Mouse (Mus musculus) liver, embryonic 11.5 days (tissue): ENCODE data around the gene Hypk. TPM values are rescaled to one million over a fixed set of nuclear protein-coding genes. Genes with fewer than 3 reads are reported as not detected.

ENCODE experiments used
- ATAC-seq: fragments of 200-750 bp; cut with Nextera tagmentation; replicated peaks from 2 replicates; pipeline ENCODE4 v1.8.0; 2017; ENCODE audit warnings: moderate number of reproducible peaks, mild to moderate bottlenecking, moderate TSS enrichment, moderate library complexity; ENCODE audit not compliant: low FRiP score
- DNase-seq: peaks from one replicate; pipeline ENCODE4 v3.0.0-alpha.2; 2017; ENCODE audit warnings: low spot score
- H3K27ac ChIP-seq: fragments of 300-500 bp; sonication (generic); 2 replicates; pipeline ENCODE4 v1.5.1; 2014; ENCODE audit warnings: mild to moderate bottlenecking, low read depth, low read length, control low read depth
- H3K27me3 ChIP-seq: fragments of 300-500 bp; sonication (generic); replicated peaks from 2 replicates; pipeline ENCODE4 v1.6.1; 2014; ENCODE audit warnings: low read length, mixed read lengths; ENCODE audit not compliant: control insufficient read depth, insufficient read depth
- H3K36me3 ChIP-seq: fragments of 300-500 bp; sonication (generic); 2 replicates; pipeline ENCODE4 v1.6.1; 2014; ENCODE audit warnings: mild to moderate bottlenecking, low read length, moderate library complexity, mixed read lengths; ENCODE audit not compliant: control insufficient read depth, insufficient read depth
- H3K4me1 ChIP-seq: fragments of 300-500 bp; sonication (generic); replicated peaks from 2 replicates; pipeline ENCODE4 v1.6.1; 2014; ENCODE audit warnings: low read length, mixed read lengths; ENCODE audit not compliant: control insufficient read depth, insufficient read depth
- H3K4me2 ChIP-seq: fragments of 300-500 bp; sonication (generic); 2 replicates; pipeline ENCODE4 v1.6.1; 2014; ENCODE audit warnings: mild to moderate bottlenecking, control low read depth, moderate library complexity
- H3K4me3 ChIP-seq: fragments of 300-500 bp; sonication (generic); 2 replicates; pipeline ENCODE4 v1.5.1; 2014; ENCODE audit warnings: low read depth, low read length, control low read depth
- H3K9ac ChIP-seq: fragments of 300-500 bp; sonication (generic); 2 replicates; pipeline ENCODE4 v1.6.1; 2014; ENCODE audit warnings: low read depth, low read length, control low read depth
- H3K9me3 ChIP-seq: fragments of 300-500 bp; sonication (generic); 2 replicates; pipeline ENCODE4 v1.6.1; 2016; ENCODE audit warnings: low read length, inconsistent platforms, mixed read lengths; ENCODE audit not compliant: control insufficient read depth
- WGBS: fragments of 180-500 bp; shearing (Covaris S2); extraction: QIAGEN DNeasy Blood & Tissue Kit; methylation state at CpG from one replicate; pipeline ENCODE4 v1.1.7; 2014; 5-methylcytosine and 5-hydroxymethylcytosine counted together
- polyA plus RNA-seq: library from polyadenylated mRNA; unstranded; fragments of >200 nt; fragmentation: Nextera tagmentation; extraction: Ambion mirVana; gene quantifications from 2 replicates; pipeline ENCODE4 v1.2.1, GENCODE M21; 2014

The Hypk gene
- polyA plus RNA-seq, result 146 and 164 TPM in 2 replicates

GRCm38 (mm10) chr2:121452990-121453389 is at the start of gene Hypk:
TSS of gene Hypk (plus strand) at chr2:121453290.
- H3K4me1 ChIP-seq, result peaks cover 22% of the 10 kb centered on the region
- no peak within 1 kb of the TSS for H3K4me2 ChIP-seq
- peaks cover 20% of the 10 kb centered on the region for H3K36me3 ChIP-seq
- ATAC-seq (no peak), DNase-seq (no peak)
- no peak within 1 kb of the TSS for H3K9ac ChIP-seq
- H3K4me3 ChIP-seq, result no peak within 1 kb of the TSS
- WGBS, result 70% methylated on average over 4 of the region's 4 CpGs
- no peaks in the 10 kb centered on the region for H3K9me3 ChIP-seq
- H3K27me3 ChIP-seq, result no peaks in the 10 kb centered on the region
- no peak within 1 kb of the TSS for H3K27ac ChIP-seq

GRCm38 (mm10) chr2:121403296-121403695 is 49.8 kb upstream of the Hypk start:
- Histone ChIP-seq H3K27me3 (no peaks in the 10 kb centered on the region), H3K4me1 (no peaks in the 10 kb centered on the region), H3K4me3 (no peak overlapping the region), H3K4me2 (no peak overlapping the region), H3K9me3 (no peaks in the 10 kb centered on the region), H3K9ac (no peak overlapping the region), H3K27ac (no peak overlapping the region), H3K36me3 (no peaks in the 10 kb centered on the region)
- ATAC-seq (no peak), DNase-seq (no peak)

GRCm38 (mm10) chr2:121408160-121408559 is 44.9 kb upstream of the Hypk start:
- Histone ChIP-seq H3K27me3 (no peaks in the 10 kb centered on the region), H3K27ac (no peak overlapping the region), H3K4me1 (no peaks in the 10 kb centered on the region), H3K4me3 (no peak overlapping the region), H3K36me3 (no peaks in the 10 kb centered on the region), H3K9ac (no peak overlapping the region), H3K9me3 (no peaks in the 10 kb centered on the region), H3K4me2 (no peak overlapping the region)
- no peak for ATAC-seq
- 26% methylated on average over 4 of the region's 4 CpGs for WGBS
- DNase-seq, result peak; percentile 46

DNA sequence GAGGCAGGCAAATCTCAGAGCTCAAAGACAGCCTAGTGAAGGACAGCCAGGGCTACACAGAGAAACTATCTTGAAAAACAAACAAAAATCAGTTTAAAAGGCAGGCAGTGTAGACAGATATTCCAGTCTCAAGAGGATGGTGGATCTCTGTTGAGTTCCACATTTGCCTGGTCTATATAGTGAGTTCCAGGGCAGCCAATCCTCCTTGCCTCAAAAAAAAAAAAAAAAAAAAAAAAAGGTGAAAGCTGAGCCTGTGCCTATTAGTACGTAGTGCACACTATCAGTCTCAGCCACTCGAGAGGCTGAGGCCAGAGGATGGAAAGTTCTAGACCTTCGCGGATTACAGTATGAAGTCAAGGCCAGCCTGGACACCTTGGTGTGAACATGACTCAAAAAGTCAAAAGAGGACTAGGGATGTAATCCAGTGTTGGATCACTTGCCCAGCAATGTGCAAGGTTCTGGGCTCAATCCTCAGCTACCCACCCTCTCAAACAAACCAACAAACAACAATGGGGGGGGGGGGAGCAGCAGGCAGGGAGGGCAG is 40.2 kb upstream of the Hypk start:
- 3% methylated on average over 4 of the region's 4 CpGs for WGBS
- H3K27ac ChIP-seq, result peak overlapping the region; percentile 97
- H3K9me3 ChIP-seq, result no peaks in the 10 kb centered on the region
- peak overlapping the region; percentile 99 for H3K9ac ChIP-seq
- ATAC-seq, result peak; percentile 21
- no peak for DNase-seq
- H3K4me3 ChIP-seq, result peak overlapping the region; percentile 94
- H3K4me2 ChIP-seq, result peak overlapping the region; percentile 86
- peaks cover 13% of the 10 kb centered on the region for H3K4me1 ChIP-seq
- peaks cover 12% of the 10 kb centered on the region for H3K36me3 ChIP-seq
- no peaks in the 10 kb centered on the region for H3K27me3 ChIP-seq

DNA sequence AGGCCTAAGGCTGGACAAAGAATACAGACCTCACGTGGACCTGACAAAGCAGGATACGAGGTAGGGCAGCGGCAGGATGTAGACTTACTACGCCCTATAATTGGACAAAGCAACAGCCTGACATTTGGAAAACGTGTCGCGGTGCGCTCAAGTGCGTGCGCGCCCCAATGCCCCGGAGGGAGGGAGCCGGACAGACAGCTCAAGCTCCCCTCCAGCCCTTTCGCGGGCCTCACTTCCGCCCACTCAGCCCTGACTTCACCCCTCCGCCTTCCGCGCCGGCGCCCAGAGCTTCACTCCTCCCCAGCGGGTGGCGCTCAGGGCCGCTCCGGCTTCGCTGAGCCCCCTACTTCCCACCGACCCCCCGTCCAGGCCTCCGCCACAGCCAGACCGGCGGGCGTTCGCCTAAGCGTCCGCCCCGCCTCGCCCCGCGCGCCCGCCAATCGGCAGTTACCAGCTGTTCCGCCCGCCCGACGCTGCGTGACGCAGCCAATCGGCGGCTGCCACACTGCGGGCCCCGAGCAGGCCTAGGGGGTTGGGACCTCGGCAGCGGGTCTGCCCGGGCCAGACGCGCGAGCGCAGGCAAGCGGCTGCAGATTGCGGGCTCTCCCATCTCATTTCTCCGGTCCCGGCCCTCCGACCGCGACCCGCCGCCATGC is 39.6 kb upstream of the Hypk start, which contains the start of the genes Pdia3 and Catsper2:
Gene Pdia3, plus strand, starts transcription at position 389 of the 656 bp plus-strand sequence.
Gene Catsper2, minus strand, starts transcription at position 406 of the 656 bp plus-strand sequence.
- Histone ChIP-seq H3K4me3 (peak within 1 kb of the TSS; percentile 94), H3K27ac (peak within 1 kb of the TSS; percentile 97), H3K9me3 (no peaks in the 10 kb centered on the region), H3K36me3 (peaks cover 12% of the 10 kb centered on the region), H3K4me2 (peak within 1 kb of the TSS; percentile 86), H3K4me1 (peaks cover 13% of the 10 kb centered on the region), H3K27me3 (no peaks in the 10 kb centered on the region), H3K9ac (peak within 1 kb of the TSS; percentile 99)
- DNase-seq, result peak; percentile 96
- WGBS, result under 1% methylated on average over 64 of the region's 68 CpGs
- ATAC-seq, result peak; percentile 98

DNA sequence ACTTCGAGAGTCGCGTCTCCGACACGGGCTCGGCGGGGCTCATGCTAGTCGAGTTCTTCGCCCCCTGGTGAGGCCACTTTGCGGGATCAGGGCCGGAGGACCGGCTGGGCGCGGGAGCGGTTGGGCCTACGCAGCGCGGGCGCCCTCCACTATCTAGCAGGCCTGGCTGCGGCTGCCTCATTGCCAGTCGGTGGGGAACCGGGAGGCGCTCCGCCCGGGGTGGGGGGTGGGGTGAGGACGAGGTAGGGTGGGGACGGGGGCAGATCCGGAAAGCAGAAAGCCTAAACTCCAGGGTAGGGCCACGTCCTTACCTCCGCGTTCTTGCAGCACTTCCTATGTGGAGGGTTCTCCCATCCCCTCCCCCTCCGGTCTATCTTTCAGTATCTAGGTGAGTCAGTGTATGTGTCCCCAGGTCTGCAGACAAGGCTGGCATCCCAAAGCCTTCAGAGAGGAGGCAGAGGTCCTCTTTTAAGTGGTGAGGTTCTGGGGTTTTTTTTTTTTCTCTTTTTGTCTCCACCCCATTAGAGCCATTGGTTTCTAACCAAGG is 38.9 kb upstream of the Hypk start:
- ATAC-seq (peak; percentile 68), DNase-seq (no peak)
- Histone ChIP-seq H3K9ac (peak overlapping the region; percentile 99), H3K9me3 (no peaks in the 10 kb centered on the region), H3K36me3 (peaks cover 12% of the 10 kb centered on the region), H3K27me3 (no peaks in the 10 kb centered on the region), H3K4me1 (peaks cover 13% of the 10 kb centered on the region), H3K4me3 (peak overlapping the region; percentile 94), H3K4me2 (peak overlapping the region; percentile 76), H3K27ac (peak overlapping the region; percentile 97)
- WGBS, result 1% methylated on average over 31 of the region's 32 CpGs

GRCm38 (mm10) chr2:121415103-121415502 is 38.0 kb upstream of the Hypk start:
- Histone ChIP-seq H3K4me2 (peak overlapping the region; percentile 76), H3K9me3 (no peaks in the 10 kb centered on the region), H3K27ac (no peak overlapping the region), H3K4me1 (peaks cover 13% of the 10 kb centered on the region), H3K4me3 (peak overlapping the region; percentile 94), H3K9ac (peak overlapping the region; percentile 50), H3K27me3 (no peaks in the 10 kb centered on the region), H3K36me3 (peaks cover 15% of the 10 kb centered on the region)
- no peak for DNase-seq
- no peak for ATAC-seq
- WGBS, result 47% methylated on average over 3 of the region's 3 CpGs

DNA sequence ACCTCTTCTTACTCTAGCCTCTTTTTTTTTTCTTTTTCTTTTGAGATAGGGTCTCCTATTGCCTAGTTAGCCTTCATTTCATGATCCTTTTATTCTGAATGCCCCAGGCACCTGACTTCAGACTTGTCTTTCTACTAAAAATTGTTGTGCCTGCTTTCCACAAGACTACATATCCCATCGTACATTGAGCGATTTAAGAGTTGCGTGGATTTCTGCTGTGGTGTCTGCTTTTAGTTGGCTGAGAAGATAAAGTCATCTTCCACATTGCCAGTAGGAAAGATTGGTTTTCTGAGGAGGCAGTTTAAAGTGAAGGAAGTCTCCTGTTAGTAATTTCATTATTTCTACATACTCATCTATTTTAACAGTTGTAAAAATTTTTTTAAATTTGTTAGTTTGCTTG is 37.5 kb upstream of the Hypk start:
- Histone ChIP-seq H3K27me3 (no peaks in the 10 kb centered on the region), H3K4me2 (peak overlapping the region; percentile 76), H3K4me3 (peak overlapping the region; percentile 94), H3K27ac (no peak overlapping the region), H3K9ac (no peak overlapping the region), H3K4me1 (peaks cover 13% of the 10 kb centered on the region), H3K9me3 (no peaks in the 10 kb centered on the region), H3K36me3 (peaks cover 17% of the 10 kb centered on the region)
- DNase-seq (no peak), ATAC-seq (no peak)
- WGBS, result 80% methylated on average over 3 of the region's 3 CpGs
